Mouse (Mus musculus) kidney, embryonic 14.5 days (tissue): ENCODE data around the gene Fbxo48. TPM values are rescaled to one million over a fixed set of nuclear protein-coding genes. Genes with fewer than 3 reads are reported as not detected.

Experiments
- ATAC-seq: fragments of 200-750 bp; cut with Nextera tagmentation; 2 replicates; pipeline ENCODE4 v1.8.0; 2017; ENCODE audit warnings: moderate number of reproducible peaks, mild to moderate bottlenecking, moderate TSS enrichment, moderate library complexity; ENCODE audit not compliant: low FRiP score, low TSS enrichment
- H3K27ac ChIP-seq: fragments of 300-500 bp; sonication (generic); 2 replicates; pipeline ENCODE4 v1.5.1; 2014; ENCODE audit warnings: low read depth, mild to moderate bottlenecking, low read length, moderate library complexity, mixed read lengths
- H3K27me3 ChIP-seq: fragments of 300-500 bp; sonication (generic); 2 replicates; pipeline ENCODE4 v1.6.1; 2014; ENCODE audit warnings: mild to moderate bottlenecking, low read length; ENCODE audit not compliant: control insufficient read depth, insufficient read depth
- H3K36me3 ChIP-seq: fragments of 300-500 bp; sonication (generic); 2 replicates; pipeline ENCODE4 v1.6.1; 2014; ENCODE audit warnings: low read length, mixed read lengths; ENCODE audit not compliant: control insufficient read depth, insufficient read depth
- H3K4me1 ChIP-seq: fragments of 300-500 bp; sonication (generic); 2 replicates; pipeline ENCODE4 v1.6.1; 2014; ENCODE audit warnings: low read length, mixed read lengths; ENCODE audit not compliant: control insufficient read depth, insufficient read depth
- H3K4me2 ChIP-seq: fragments of 300-500 bp; sonication (generic); replicated peaks from 2 replicates; pipeline ENCODE4 v1.6.1; 2014; ENCODE audit warnings: low read depth, mild to moderate bottlenecking, low read length
- H3K4me3 ChIP-seq: fragments of 300-500 bp; sonication (generic); 2 replicates; pipeline ENCODE4 v1.5.1; 2014; ENCODE audit warnings: mild to moderate bottlenecking, low read length
- H3K9ac ChIP-seq: fragments of 300-500 bp; sonication (generic); 2 replicates; pipeline ENCODE4 v1.6.1; 2014; ENCODE audit warnings: low read depth, mild to moderate bottlenecking, low read length, moderate library complexity
- H3K9me3 ChIP-seq: fragments of 300-500 bp; sonication (generic); 2 replicates; pipeline ENCODE4 v1.6.1; 2016; ENCODE audit warnings: low read length; ENCODE audit not compliant: control insufficient read depth
- WGBS: fragments of 180-500 bp; shearing (Covaris S2); extraction: QIAGEN DNeasy Blood & Tissue Kit; methylation state at CpG from one replicate; pipeline ENCODE4 v1.1.7; 2014; 5-methylcytosine and 5-hydroxymethylcytosine counted together
- polyA plus RNA-seq: library from polyadenylated mRNA; unstranded; fragments of >200 nt; fragmentation: Nextera tagmentation; extraction: Ambion mirVana; gene quantifications from 2 replicates; pipeline ENCODE4 v1.2.1, GENCODE M21; 2014

Fbxo48 gene
- polyA plus RNA-seq, 1 experiment from 2014 or later: 2.3 TPM

- Histone ChIP-seq H3K4me1 (no peaks in the 10 kb centered on the region), H3K27me3 (no peaks in the 10 kb centered on the region), H3K4me2 (no peak overlapping the region), H3K36me3 (no peaks in the 10 kb centered on the region), H3K27ac (no peak overlapping the region), H3K9ac (no peak overlapping the region), H3K4me3 (no peak overlapping the region), H3K9me3 (no peaks in the 10 kb centered on the region)
- WGBS: 72% methylated on average over 7 of the region's 7 CpGs
- ATAC-seq: no peak
These were observed 35.5 kb downstream of the Fbxo48 start for GRCm38 (mm10) chr11:16986550-16987187.

DNA sequence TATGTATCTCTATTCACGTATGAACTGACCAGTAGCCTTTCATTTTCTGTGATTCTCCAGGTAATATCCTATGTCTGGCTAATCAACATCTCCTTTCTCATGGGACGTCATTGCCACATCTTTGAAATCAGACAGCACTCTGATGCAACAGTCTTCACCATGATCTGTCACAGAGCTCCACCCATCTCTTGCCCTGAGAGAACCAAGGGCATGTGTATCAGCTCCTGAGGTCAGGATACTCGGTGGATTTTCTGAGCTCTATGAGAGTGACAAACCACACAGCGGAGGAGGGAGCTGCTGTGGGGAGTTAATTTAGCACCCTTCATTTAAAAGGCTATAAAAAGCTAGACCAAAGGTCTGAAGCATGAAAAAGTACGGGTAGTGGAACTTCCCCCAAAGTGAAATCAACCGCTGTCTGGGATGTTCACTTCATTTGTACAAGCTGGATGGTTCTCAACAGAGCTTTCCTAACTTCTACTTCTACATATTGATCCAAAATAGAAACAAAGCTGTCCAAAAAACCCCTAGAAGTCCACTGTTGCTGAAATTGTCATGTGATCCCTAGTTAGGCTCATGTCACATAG, 36.7 kb downstream of the Fbxo48 start:
- no peaks in the 10 kb centered on the region for H3K9me3 ChIP-seq
- H3K27ac ChIP-seq: no peak overlapping the region
- ATAC-seq: no peak
- whole genome bisulfite sequencing: 49% methylated on average over 6 of the region's 6 CpGs
- H3K4me2 ChIP-seq: no peak overlapping the region
- H3K4me3 ChIP-seq: no peak overlapping the region
- no peaks in the 10 kb centered on the region for H3K36me3 ChIP-seq
- H3K4me1 ChIP-seq: no peaks in the 10 kb centered on the region
- H3K9ac ChIP-seq: no peak overlapping the region
- no peaks in the 10 kb centered on the region for H3K27me3 ChIP-seq

GRCm38 (mm10) chr11:16989885-16990284, 38.7 kb downstream of the Fbxo48 start:
- H3K4me1 ChIP-seq: no peaks in the 10 kb centered on the region
- ATAC-seq: no peak
- 77% methylated on average over 5 of the region's 5 CpGs for WGBS

DNA sequence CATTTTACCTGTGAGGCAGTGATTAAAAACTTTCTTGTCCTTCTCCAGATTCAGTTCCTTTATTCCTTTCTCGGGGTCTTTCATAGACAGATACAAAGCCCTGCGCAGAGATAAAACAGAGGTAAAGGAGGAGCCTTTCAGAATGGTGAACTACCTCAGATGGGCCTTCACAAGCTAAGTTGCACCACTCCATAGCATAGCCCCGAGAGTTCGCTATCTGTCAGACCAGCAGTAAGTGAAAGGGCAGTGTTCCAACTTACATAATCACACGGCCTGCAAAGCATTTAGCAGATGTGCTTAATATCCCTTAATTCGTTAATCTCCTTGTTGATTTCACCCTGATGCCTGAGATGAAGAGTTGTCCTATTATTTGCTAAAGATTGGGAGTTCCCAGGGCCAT, 41.7 kb downstream of the Fbxo48 start:
- H3K4me1 ChIP-seq: no peaks in the 10 kb centered on the region
- no peak overlapping the region for H3K4me2 ChIP-seq
- 84% methylated on average over 6 of the region's 6 CpGs for WGBS
- no peak for ATAC-seq
- H3K27me3 ChIP-seq: no peaks in the 10 kb centered on the region
- H3K27ac ChIP-seq: no peak overlapping the region
- H3K4me3 ChIP-seq: no peak overlapping the region
- no peak overlapping the region for H3K9ac ChIP-seq
- no peaks in the 10 kb centered on the region for H3K36me3 ChIP-seq
- no peaks in the 10 kb centered on the region for H3K9me3 ChIP-seq

More at GRCm38 (mm10) chr11:16989885-16990284, 38.7 kb downstream of the Fbxo48 start:
- no peak overlapping the region for H3K4me3 ChIP-seq
- no peak overlapping the region for H3K4me2 ChIP-seq
- no peaks in the 10 kb centered on the region for H3K27me3 ChIP-seq
- no peak overlapping the region for H3K9ac ChIP-seq
- no peak overlapping the region for H3K27ac ChIP-seq
- no peaks in the 10 kb centered on the region for H3K36me3 ChIP-seq
- H3K9me3 ChIP-seq: no peaks in the 10 kb centered on the region

- no peaks in the 10 kb centered on the region for H3K27me3 ChIP-seq
- H3K9ac ChIP-seq: no peak overlapping the region
- no peak overlapping the region for H3K4me3 ChIP-seq
- no peak overlapping the region for H3K4me2 ChIP-seq
- no peaks in the 10 kb centered on the region for H3K4me1 ChIP-seq
- ATAC-seq: no peak
- no peaks in the 10 kb centered on the region for H3K36me3 ChIP-seq
- no peaks in the 10 kb centered on the region for H3K9me3 ChIP-seq
- no peak overlapping the region for H3K27ac ChIP-seq
These were observed 45.6 kb downstream of the Fbxo48 start for GRCm38 (mm10) chr11:16996818-16997217.

- Histone ChIP-seq H3K9me3 (no peaks in the 10 kb centered on the region), H3K27ac (no peak overlapping the region), H3K27me3 (no peaks in the 10 kb centered on the region), H3K4me1 (no peaks in the 10 kb centered on the region), H3K4me3 (no peak overlapping the region), H3K9ac (no peak overlapping the region), H3K4me2 (no peak overlapping the region), H3K36me3 (no peaks in the 10 kb centered on the region)
- ATAC-seq: no peak
These were observed 46.3 kb downstream of the Fbxo48 start for GRCm38 (mm10) chr11:16997465-16997864.

GRCm38 (mm10) chr11:16999387-16999786, 48.2 kb downstream of the Fbxo48 start:
- Histone ChIP-seq H3K4me3 (no peak overlapping the region), H3K27ac (no peak overlapping the region), H3K4me1 (no peaks in the 10 kb centered on the region), H3K27me3 (no peaks in the 10 kb centered on the region), H3K9ac (no peak overlapping the region), H3K4me2 (no peak overlapping the region), H3K9me3 (no peaks in the 10 kb centered on the region), H3K36me3 (no peaks in the 10 kb centered on the region)
- WGBS: 91% methylated on average over 4 of the region's 4 CpGs
- ATAC-seq: no peak

DNA sequence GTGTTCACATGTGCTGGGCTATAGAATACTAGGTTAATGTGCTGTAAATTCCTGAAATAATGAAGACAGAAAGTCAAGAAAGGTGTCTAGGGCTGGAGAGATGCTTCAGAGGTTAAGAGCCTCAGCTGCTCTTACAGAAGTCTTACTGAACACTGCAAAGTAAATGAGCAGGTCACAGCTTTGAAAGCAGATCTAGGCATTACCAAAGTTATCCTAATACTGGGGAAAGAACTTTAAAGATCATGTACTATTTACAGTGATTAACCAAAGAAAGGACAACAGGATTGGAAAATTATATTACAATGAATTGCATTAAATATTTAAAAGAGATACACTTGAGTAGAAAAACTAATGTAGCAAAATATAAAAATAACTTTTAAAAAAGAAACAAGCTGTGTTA, 48.8 kb downstream of the Fbxo48 start:
- Histone ChIP-seq H3K36me3 (no peaks in the 10 kb centered on the region), H3K27ac (no peak overlapping the region), H3K4me2 (no peak overlapping the region), H3K9ac (no peak overlapping the region), H3K4me1 (no peaks in the 10 kb centered on the region), H3K4me3 (no peak overlapping the region), H3K27me3 (no peaks in the 10 kb centered on the region), H3K9me3 (no peaks in the 10 kb centered on the region)
- no peak for ATAC-seq

DNA sequence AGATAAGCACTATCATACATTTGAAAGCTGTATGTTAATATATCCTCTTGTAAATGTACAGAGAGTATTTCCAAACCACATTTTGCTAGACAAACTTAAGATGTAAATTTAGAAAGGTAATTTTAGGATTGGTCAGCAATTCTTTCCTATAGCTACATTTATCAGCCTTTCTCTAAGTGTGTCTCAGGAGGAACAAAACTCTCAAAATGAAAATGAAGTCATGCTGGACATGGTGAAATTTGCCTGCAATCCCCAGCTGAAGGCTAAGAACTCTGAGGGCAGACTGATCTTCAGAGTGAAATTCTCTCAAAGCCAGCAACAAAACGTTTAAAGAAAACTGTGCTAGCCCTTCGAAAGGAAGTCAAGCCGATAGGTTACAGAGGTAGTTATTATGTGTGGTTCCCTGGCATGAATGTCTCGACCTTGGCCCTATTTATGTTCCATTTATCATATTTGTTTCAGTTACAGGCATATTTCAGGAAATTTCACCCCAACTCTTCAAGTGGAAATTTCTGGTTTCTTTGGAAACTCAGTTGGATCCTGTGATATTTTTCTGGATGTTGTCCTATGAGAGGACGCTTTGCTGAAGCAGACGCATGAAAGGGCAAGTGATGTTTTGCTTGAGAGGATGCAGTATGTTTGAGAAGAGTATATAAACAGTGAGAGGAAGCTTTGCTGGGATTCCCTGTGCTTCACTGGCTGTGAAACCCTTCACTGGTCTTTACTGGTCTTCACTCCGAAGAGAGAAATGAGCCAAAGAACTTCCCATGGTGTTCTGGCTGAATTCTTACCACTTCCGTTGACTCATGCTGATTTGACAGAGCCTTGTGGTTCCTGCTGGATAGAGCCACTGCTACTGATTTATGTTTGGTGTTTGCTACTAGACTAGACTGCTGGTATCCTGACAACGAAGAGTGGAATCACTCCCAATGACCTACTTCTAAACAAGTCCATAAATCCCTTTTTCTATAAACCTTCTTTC, 49.5 kb downstream of the Fbxo48 start:
- H3K9me3 ChIP-seq: no peaks in the 10 kb centered on the region
- H3K27me3 ChIP-seq: no peaks in the 10 kb centered on the region
- H3K36me3 ChIP-seq: no peaks in the 10 kb centered on the region
- no peak overlapping the region for H3K27ac ChIP-seq
- H3K4me3 ChIP-seq: no peak overlapping the region
- H3K4me1 ChIP-seq: no peaks in the 10 kb centered on the region
- H3K9ac ChIP-seq: no peak overlapping the region
- no peak overlapping the region for H3K4me2 ChIP-seq
- ATAC-seq: no peak
- WGBS: 63% methylated on average over 9 of the region's 9 CpGs
